Mouse (Mus musculus): ENCODE measurements around the gene 4930539E08Rik.

DNA sequence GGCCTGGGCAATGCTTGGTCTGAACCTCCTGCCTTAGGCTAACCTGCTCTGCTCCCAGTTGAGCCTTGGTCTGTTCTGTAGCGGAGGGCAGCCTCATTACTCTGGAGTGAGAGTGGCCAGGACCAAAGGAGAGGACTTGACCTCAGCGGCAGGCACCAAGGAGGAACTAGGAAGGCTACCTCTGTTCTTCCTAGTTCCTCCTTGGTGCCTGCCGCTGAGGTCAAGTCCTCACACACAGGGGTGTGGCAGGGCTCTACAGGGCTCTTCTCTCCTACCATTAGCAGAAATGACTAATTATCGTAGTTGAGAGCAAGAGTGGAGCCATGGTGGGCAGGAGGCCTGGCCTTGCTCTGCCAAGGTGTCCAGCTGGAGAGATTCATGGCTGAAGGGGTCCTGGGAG, 47.7 kb downstream of the 4930539E08Rik start:
- TF ChIP-seq CTCF (IDR thresholded peaks at IDR 0.05; ENCODE audit: low read depth) (no peak), EP300 (IDR thresholded peaks at IDR 0.05; ENCODE audit: low read depth) (no peak)

Measured in liver, postnatal 0 days (tissue).